Mouse (Mus musculus) lung, adult 10 weeks (tissue): ENCODE data around the gene Efcab5. TPM values are rescaled to one million over a fixed set of nuclear protein-coding genes. Genes with fewer than 3 reads are reported as not detected.

Experiments used
- polyA plus RNA-seq: library from polyadenylated mRNA; stranded (reverse); fragments of 350-450 nt; fragmentation: Illumina TruSeq; extraction: RNeasy Lipid Tissue Mini Kit (QIAGEN cat#74804); gene quantifications from one replicate; pipeline ENCODE4 v1.2.3, GENCODE M21; 2014; ENCODE audit warnings: low read depth, low replicate concordance; ENCODE audit not compliant: insufficient read depth

Efcab5 gene
- polyA plus RNA-seq: 0.45 TPM

DNA sequence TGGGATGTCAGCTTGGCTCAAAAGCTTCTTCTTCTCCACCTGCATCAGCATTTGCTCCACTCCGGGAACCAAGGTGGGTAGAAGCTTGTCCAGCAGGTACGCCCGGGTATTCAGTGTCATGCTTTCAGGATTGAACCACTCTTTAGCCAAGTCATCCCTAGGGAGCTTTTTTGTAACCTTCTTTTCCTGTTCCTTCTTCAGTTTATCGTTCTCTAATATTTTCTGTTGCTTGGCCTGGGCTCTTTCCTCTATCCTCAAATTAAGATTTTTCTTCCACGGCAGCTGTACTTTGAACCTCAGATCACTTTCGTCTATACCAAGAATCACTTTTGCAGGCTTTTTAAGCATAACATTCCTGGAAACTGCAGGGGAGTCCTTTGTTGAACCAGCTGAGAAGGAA lies at the start of gene Efcab5:
Gene Efcab5, minus strand, starts transcription at position 101 of the 400 bp plus-strand sequence.

DNA sequence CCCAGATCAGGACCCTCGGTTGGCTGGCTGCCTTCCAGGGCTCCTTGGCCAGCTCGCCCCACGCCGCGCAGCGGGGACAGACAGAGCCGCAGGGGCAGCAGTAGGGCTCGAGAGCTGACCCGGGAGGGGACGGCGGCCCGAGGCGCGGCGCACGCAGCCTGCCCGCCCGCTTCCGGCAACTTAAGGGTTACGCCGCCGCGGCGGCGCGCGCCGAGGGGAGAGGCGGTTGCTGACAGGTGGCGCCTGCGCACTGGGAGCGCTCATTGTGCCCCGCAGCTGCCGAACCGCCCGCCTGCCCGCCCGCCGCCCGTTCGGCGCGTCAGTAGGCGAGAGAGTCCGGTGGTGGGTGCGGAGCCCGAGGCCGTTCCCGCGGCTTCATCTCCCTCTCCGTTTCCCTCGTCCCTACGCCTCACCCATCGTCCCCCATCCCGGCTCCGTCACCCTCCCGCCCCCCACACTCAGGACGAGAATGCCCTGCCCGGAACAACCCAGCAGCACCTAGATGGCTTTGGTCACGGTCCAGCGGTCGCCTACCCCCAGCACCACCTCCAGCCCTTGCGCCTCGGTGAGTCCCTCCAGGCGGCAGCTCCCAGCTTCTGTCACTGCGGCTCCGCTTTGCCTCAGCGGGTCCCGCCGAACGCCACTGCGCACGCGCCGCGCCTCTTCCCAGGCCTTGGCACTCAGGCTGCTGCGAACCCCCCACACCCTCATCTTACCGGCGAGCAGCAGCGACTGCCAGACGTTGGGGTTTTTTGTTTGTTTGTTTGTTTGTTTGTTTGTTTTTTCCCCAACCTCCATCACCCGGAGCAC lies 27.4 kb upstream of the Efcab5 start, which contains the start of gene Ssh2:
Gene Ssh2, plus strand, starts transcription at position 337 of the 810 bp plus-strand sequence.

GRCm38 (mm10) chr11:77078273-77079134 lies 110.3 kb downstream of the Efcab5 start, which contains the start of gene Nsrp1:
Gene Nsrp1, minus strand, starts transcription at chr11:77078435.

Other genes with a start within 250 kb of the Efcab5 start
- 2.1 TPM for gene Slc6a4, start 190.4 kb downstream of the Efcab5 start, polyA plus RNA-seq
- 7.6 TPM for gene Nsrp1, start 110.5 kb downstream of the Efcab5 start, polyA plus RNA-seq
- gene Ssh2, start 27.3 kb upstream of the Efcab5 start, polyA plus RNA-seq: 11.3 TPM